Mouse (Mus musculus): ENCODE measurements at regions not wholly inside any gene's neighbourhood (a gene's known extent, or its start where the extent isn't known, plus 50 kb on each side); places are given as distances from the start of the nearest gene placed in this dataset.

- DNase-seq (ENCODE audit: low read depth, low spot score): no peak
Observed at GRCm38 (mm10) chr6:50915166-50916030, 261.2 kb upstream of the Npvf start.

DNA sequence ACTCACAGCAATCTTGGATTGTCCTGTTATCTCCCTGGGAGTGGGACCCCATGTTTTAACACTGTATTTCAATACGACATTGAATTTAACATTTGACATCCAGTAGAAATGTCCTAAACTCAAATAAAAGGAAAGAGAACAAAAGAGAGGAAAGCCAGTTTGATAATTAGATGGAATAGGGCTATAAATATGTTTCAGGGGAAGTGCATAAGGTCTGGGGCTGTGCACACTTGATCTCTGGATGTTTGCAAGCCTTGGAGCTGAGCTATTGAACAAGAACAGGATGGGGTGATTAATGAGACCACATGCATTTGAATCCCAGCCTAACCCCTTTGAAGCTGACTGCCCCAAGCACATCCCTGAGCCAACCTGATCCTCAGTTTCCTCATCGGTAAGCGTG, 264.0 kb upstream of the Npvf start:
- DNase-seq (ENCODE audit: low read depth, low spot score): no peak

DNA sequence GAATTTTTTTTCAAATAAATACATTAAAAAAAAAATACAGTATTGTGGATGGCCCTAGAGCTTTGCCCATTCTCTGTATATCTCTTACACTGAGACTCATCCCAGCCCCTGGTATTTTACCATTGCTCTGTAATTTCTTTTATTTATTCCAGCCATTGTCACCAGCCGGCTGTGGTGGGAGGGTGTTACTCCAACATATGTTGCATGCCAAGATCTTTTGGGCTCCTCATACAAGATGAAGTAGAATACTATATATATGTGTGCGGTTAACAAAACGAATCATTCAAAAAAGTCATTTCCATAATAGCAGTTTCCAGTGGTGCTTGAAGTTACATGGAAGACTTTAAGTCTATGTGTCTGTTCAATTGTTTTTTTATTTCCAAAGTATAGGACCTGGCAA, 268.0 kb upstream of the Npvf start:
- DNase-seq (ENCODE audit: low read depth, low spot score): no peak

GRCm38 (mm10) chr6:50924571-50924970, 270.3 kb upstream of the Npvf start:
- DNase-seq (ENCODE audit: low read depth, low spot score): no peak

- no peak for DNase-seq (ENCODE audit: low read depth, low spot score)
Observed at GRCm38 (mm10) chr6:50924998-50925397, 270.8 kb upstream of the Npvf start.

DNA sequence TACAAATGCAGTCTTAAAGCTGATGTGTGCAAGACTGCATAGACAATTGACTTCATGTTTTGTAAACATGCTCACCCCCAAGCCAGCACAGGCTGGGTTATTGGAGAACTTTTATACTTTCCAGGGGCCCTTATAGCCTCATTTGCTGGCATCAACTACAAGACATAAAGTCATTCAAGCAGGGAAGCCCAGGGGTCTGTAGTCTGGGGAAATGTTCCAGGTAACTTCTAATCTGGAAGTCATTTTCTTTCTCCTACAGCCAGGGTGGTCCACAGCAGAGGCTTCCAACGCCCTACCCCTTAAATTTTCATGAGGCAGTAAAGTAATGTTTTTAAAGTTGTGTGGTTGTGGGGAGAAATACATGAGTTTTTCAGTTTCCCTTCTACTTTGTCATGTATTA, 272.1 kb upstream of the Npvf start:
- no peak for DNase-seq (ENCODE audit: low read depth, low spot score)

- DNase-seq (ENCODE audit: low read depth, low spot score): no peak
Observed at GRCm38 (mm10) chr6:50929503-50929902, 275.3 kb upstream of the Npvf start.

- no peak for DNase-seq (ENCODE audit: low read depth, low spot score)
Observed at GRCm38 (mm10) chr6:50933510-50933909, 279.3 kb upstream of the Npvf start.

GRCm38 (mm10) chr6:50934245-50934644, 280.0 kb upstream of the Npvf start:
- no peak for DNase-seq (ENCODE audit: low read depth, low spot score)

GRCm38 (mm10) chr6:50936306-50936705, 282.1 kb upstream of the Npvf start:
- DNase-seq (ENCODE audit: low read depth, low spot score): no peak

DNA sequence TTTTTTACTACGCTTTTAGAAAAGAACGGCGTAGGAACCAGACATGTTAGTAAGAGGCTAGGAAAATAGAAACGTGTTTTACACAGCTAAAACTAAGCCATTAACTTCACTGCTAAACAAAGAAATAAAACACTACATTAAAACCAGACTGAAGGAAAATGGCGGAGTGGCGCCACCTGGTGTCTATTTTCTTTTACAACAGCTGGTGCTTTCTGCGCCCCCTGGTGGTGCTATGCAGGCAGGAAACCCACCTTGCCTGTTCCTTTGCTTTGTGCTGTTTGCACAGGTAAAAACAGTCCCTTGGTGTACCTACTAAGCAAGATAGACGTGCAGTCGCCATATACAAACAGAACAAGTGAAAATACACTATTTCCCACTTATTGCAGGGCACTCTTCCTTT, 282.9 kb upstream of the Npvf start:
- peak; percentile 57 for DNase-seq (ENCODE audit: low read depth, low spot score)

DNA sequence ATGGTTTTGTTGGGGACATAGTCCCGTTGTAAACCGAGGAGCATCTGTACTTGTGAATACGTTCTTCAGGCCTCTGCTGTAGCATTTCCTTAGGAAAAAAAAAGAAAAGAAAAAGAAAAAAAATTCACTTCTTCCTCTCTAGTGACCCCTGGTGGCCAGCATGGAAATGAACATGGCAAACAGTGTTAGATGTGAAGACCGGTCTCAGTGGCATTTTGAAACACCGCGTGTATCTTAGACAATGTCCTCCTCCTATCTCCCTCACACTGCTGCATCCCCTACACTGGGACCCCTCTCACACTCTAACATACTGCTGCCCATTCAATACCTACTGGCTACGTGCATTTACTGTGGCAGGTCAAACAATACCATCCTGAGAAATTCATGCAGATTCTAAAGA, 284.6 kb upstream of the Npvf start:
- peak; percentile 13 for DNase-seq (ENCODE audit: low read depth, low spot score)

GRCm38 (mm10) chr6:50939440-50939839, 285.2 kb upstream of the Npvf start:
- no peak for DNase-seq (ENCODE audit: low read depth, low spot score)

GRCm38 (mm10) chr6:50940118-50940517, 285.9 kb upstream of the Npvf start:
- no peak for DNase-seq (ENCODE audit: low read depth, low spot score)

DNA sequence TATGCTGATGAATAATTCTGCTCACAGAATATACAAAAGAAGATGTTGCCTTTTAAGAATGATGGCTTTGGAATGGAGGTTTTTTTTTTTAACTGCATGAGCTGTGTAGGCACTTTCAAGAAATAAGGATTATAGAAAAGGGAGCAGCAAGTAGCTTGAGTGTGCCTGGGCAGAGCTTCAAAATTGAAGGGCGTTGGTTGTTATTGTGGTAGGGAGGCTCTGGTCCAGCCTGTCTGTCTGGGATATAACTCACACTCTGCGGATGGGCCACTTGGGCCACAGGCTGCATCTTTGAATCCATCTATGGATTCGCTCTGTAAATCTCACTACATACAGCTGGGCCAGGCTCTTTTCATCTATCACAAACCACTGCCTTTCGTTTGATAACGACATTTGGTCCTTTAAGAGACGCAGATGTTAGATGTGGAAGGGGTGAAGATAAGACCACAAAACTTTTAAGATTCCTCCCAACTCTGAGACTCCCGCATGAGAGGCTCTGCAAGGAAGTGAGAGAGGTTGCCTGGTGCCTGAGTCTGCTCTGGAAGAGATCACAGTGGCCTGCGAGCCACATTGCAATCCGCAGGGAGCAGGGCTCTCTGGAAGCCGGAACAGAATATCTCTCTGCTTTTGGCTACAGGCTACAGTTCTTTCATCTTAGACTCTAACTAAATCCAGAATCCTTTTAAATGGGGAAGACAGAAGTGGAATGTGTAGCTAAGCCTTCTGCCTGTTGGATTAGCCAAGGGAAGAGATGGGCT, 286.6 kb upstream of the Npvf start:
- no peak for DNase-seq (ENCODE audit: low read depth, low spot score)

GRCm38 (mm10) chr6:50942696-50943095, 288.5 kb upstream of the Npvf start:
- DNase-seq (ENCODE audit: low read depth, low spot score): no peak

DNA sequence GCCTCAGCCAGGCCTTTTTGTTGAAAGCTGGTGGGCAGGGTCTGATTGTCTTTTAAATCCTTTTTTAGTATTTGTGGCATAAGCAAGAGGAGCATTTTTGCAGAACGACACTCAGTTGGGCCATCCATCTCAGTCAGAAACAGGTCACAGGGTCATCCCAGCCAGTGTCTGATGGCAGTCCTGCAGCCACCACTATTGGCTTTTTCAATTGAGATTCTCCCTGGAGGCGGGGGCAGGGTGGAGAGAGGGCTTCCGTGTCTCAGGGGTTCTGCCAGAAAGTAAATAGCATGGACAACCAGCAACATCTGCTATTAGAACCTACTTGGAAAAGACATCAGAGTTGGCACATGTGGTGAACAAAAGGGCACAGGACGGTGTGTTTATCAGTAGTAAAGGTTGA, 293.8 kb upstream of the Npvf start:
- no peak for DNase-seq (ENCODE audit: low read depth, low spot score)

DNA sequence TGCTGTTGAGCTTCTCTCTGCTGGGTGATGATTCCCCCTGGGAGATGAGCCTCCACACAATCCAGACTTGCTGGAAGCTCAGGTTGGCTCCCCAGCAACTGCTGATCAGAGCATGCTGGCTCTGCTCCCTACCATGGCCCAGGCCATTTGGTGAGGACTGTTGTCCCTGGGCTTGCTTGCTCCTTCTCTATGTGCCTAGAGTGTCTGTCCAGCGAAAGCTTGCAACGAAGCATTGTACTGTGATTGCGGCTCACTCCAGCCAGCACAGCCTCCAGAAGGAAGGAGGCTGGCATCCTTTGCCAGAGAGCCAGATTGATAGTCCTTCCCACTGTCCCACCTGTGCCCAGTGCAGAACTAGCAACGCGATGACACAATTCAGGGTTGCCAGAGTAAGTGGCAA, 295.1 kb upstream of the Npvf start:
- no peak for DNase-seq (ENCODE audit: low read depth, low spot score)

DNA sequence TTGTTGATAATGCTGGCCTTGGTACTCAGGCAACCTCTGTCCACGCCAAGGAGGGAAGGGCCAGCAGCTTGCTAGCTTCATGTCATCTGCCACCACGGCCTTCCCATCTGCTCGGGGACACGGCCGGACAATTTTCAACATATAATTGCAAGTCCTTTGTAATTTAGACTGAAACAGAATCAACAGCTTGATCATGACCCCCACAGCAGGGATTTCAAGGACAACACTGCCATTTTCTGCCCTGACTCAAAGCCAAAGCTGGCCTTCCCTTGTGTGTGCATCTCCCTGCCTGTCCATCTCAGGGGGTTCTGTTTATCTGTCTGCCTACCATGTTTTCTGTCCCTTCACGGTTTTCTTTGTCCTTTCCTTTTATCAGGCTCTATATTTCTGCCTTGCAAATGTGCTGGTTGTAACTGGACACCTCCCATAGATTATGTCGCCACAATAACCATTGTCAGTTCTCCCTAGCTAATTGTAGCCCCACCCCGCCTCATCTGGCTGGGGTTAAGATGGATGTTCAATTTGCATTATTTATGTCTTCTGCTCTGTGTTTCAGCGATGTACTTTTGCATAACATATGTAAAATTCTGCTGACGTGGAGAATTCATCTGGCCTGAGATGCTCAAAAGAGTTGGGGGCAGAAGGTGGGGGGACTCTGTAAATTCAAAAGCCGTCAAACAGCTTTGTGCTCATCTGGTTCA, 295.8 kb upstream of the Npvf start:
- DNase-seq (ENCODE audit: low read depth, low spot score): no peak

DNA sequence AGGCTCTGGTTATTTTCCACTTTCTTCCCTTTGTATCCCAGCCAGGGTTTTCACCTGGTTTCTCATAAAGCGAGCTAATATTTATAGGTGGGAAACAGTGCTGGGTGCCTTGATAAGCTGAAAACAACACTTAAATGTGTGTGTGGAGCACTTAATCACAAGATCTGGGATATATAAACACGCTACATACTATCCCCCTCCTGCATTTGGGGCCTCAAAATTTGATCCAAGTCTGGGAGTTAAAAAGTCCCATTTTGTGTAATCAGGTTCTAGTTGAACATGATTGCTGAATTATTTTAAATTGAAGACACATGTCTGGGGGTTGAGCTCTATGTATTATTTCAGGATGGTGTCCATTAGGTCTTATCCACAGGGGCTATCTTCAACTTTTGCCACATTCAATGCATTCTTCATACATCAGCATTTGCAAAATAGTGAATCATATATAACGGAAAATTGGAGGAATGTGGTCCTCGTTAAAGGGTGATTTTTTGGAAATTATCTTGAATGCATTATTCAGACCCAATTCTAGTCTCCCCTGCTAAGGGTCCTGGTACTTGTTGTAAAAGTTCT, 303.2 kb upstream of the Npvf start:
- no peak for DNase-seq (ENCODE audit: low read depth, low spot score)

- DNase-seq (ENCODE audit: low read depth, low spot score): no peak
Observed at GRCm38 (mm10) chr6:50960341-50960740, 306.1 kb upstream of the Npvf start.

- no peak for DNase-seq (ENCODE audit: low read depth, low spot score)
Observed at GRCm38 (mm10) chr6:50961592-50961991, 307.4 kb upstream of the Npvf start.
